Mouse (Mus musculus) heart, adult 2 months (tissue): ENCODE results near the gene Gm5129.

ENCODE experiments used
- CTCF ChIP-seq: fragments of 200-600 bp; IDR thresholded peaks from 2 replicates; pipeline ENCODE4 v1.8.1; 2022; ENCODE audit warnings: antibody characterized with exemption, mild to moderate bottlenecking, moderate library complexity
- EP300 ChIP-seq: fragments of 200-500 bp; IDR thresholded peaks from 2 replicates; pipeline ENCODE4 v1.6.1; 2011; ENCODE audit warnings: low read depth, low read length, control low read depth; ENCODE audit not compliant: insufficient read depth
- POLR2A ChIP-seq: fragments of 200-500 bp; IDR thresholded peaks from 2 replicates; pipeline ENCODE4 v1.6.1; 2011; ENCODE audit warnings: mild to moderate bottlenecking, low read depth, low read length, control low read depth; ENCODE audit not compliant: insufficient read depth

DNA sequence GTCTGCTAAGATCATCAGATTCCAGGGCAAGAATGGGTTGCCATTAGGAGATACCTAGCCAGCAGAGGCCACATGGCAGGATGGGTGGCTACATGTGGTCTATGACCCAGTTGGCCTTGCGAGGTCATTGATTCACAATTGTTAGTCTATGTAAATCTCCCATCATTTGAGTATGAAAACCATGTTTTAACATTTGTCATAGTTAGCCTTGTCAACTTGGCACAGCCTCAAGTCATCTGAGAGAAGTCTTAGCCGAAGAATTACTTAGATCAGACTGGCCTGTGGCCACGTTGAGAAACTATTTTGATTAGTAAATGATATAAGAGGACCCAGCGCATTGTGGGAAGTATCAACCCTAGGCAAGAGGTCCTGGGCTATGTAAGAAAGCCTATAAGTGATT, 28.5 kb downstream of the Gm5129 start:
- TF ChIP-seq CTCF (no peak), EP300 (no peak), POLR2A (no peak)
